Mouse (Mus musculus) spleen, adult 2 months (tissue): ENCODE results near the gene Shf.

Experiments used
- CTCF ChIP-seq: fragments of 200-500 bp; IDR thresholded peaks from 2 replicates; pipeline ENCODE4 v1.5.1; 2011; ENCODE audit warnings: mild to moderate bottlenecking, inconsistent platforms; ENCODE audit not compliant: insufficient read depth, insufficient read length, insufficient replicate concordance; ENCODE audit errors: extremely low read depth
- POLR2A ChIP-seq: fragments of 200-500 bp; IDR thresholded peaks from 2 replicates; pipeline ENCODE4 v1.6.1; 2011; ENCODE audit warnings: low read depth, low read length, inconsistent platforms

DNA sequence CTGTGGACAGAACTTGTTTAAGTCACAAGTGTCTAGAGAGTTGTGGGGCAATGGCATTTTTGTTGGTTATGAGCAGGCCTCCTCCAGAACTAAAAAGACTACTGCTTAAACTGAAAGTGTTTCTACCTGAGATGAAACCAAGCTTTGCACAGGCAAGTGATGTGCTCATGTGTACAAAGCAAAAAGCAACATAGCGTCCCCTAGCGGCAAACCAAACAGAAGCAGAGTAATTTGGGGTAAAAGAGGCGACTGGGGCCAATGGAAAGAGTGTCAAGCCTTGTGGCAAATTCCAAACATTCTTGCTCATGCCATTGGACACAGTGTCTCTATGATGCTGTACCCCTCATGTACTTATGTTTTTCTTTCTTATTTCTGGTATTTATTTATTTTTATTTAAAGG, 16.1 kb upstream of the Shf start:
- TF ChIP-seq POLR2A (no peak), CTCF (no peak)
